7 mouse cellular contexts compared by ENCODE assay signal in the genomic region with DNA sequence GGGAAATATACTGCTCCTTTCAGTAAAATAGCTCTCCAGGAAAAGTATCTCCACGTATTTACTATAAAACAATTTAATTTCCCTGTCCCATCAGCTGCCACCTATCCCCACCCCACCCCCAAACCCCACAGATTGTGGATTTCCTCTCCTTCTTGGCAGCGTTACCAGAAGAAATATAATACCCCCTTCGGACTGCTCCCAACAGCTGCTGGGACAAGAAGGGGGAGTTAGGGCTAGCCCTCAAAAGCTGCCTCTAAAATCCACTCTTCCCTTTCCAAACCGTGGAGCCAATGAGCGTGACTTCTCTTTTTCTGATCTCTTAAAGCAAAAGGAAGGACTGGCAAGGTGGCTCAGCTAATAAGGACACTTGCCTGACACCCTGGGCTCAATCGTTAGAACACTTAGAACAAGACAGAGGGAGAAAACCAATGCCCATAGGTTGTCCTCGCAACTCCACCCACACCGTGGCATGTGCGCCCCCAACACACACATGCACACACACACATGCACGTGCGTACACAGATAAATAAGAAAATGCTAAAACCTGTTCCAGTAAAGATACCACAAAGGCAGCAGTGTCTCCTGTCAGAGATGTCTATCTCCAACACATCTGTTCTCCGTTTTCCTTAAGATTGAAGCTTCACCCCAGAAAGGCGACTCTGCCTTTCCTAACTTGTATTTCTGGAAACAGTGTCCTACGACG. TPM values are rescaled to one million over a fixed set of nuclear protein-coding genes. Genes with fewer than 3 reads are reported as not detected.
DNase-seq lines count a peak whose midpoint lies in the region; ATAC-seq and TF ChIP-seq lines count a peak whose summit lies in the region.

No protein-coding gene starts in this region.

- DNase-seq in 416B (ENCODE audit: low read depth), result peak; percentile 85
- DNase-seq in MEL (ENCODE audit: low read depth, low spot score), result peak; percentile 94
- peak; percentile 65 for DNase-seq in gastrocnemius, postnatal 25 days
- DNase-seq in liver, postnatal 0 days, result peak; percentile 25
- DNase-seq in spleen, postnatal 14 days (ENCODE audit: low spot score in 2 of 2), result no peak
- DNase-seq in ovary, postnatal 36 days (ENCODE audit: low spot score), result no peak

- WGBS in liver, postnatal 0 days (ENCODE audit: insufficient replicate concordance), result 36% methylated on average over 15 of the region's 15 CpGs

- peak overlapping the region; percentile 11 for H3K4me2 ChIP-seq in liver, postnatal 0 days (ENCODE audit: low read depth, low read length)

- no peaks in the 10 kb centered on the region for H3K27me3 ChIP-seq in MEL (ENCODE audit: control insufficient read depth in 1 of 2, insufficient read depth in 2 of 2, low read length in 2 of 2)
- no peaks in the 10 kb centered on the region for H3K27me3 ChIP-seq in liver, postnatal 0 days (ENCODE audit: insufficient read depth, low read length)

- TF ChIP-seq CTCF in MEL (IDR thresholded peaks at IDR 0.05 in 2 of 3, conservative IDR thresholded peaks at IDR 0.05 in 1 of 3; ENCODE audit: control insufficient read depth in 1 of 3, insufficient read depth in 1 of 3, low read depth in 2 of 3, low read length in 3 of 3, poor library complexity in 1 of 3, severe bottlenecking in 1 of 3), result no peak
- TF ChIP-seq CTCF in liver, postnatal 0 days (IDR thresholded peaks at IDR 0.05; ENCODE audit: low read depth), result no peak

- TF ChIP-seq POLR2A in MEL (IDR thresholded peaks at IDR 0.05; ENCODE audit: control insufficient read depth in 1 of 2, insufficient read depth in 1 of 2, low read depth in 1 of 2, low read length in 2 of 2, poor library complexity in 1 of 2), result 0 out of 4 replicates have a peak, but pooled peaks of 1 of the 2 experiments have one; percentile 40

- no peaks in the 10 kb centered on the region; the same call in 1 of the 2 replicates for H3K79me2 ChIP-seq in MEL (ENCODE audit: control insufficient read depth, insufficient read depth, low read length, poor library complexity)

- peaks cover 0 to 18% of the 10 kb centered on the region in 2 experiments; a peak in 2 of 4 replicates for H3K36me3 ChIP-seq in MEL (ENCODE audit: control insufficient read depth in 1 of 2, insufficient read depth in 2 of 2, low read length in 2 of 2)
- no peaks in the 10 kb centered on the region for H3K36me3 ChIP-seq in liver, postnatal 0 days (replicated peaks; ENCODE audit: insufficient read depth, low read length)

- H3K4me3 ChIP-seq in MEL (ENCODE audit: control insufficient read depth in 1 of 2, insufficient read depth in 1 of 2, low read depth in 2 of 2, low read length in 2 of 2), result peak overlapping the region; percentile 22 to 28; a peak in 3 of 4 replicates
- no peak overlapping the region for H3K4me3 ChIP-seq in liver, postnatal 0 days (ENCODE audit: low read depth, low read length)

- peak; percentile 84 for ATAC-seq in liver, postnatal 0 days
- no peak for ATAC-seq in inflammation-experienced regulatory T-cells, adult 6 months

- peaks cover 11 to 24% of the 10 kb centered on the region in 2 experiments for H3K4me1 ChIP-seq in MEL (ENCODE audit: control insufficient read depth in 1 of 2, insufficient read depth in 2 of 2, low read length in 2 of 2)
- peaks cover 15% of the 10 kb centered on the region for H3K4me1 ChIP-seq in liver, postnatal 0 days (ENCODE audit: insufficient read depth)

- H3K9me3 ChIP-seq in MEL (replicated peaks; ENCODE audit: insufficient read depth, low read length), result no peaks in the 10 kb centered on the region
- no peaks in the 10 kb centered on the region for H3K9me3 ChIP-seq in liver, postnatal 0 days (ENCODE audit: low read length)

- H3K9ac ChIP-seq in MEL (ENCODE audit: control insufficient read depth, low read depth, low read length, poor library complexity, severe bottlenecking), result peak overlapping the region; percentile 32; the same call in 1 of the 2 replicates
- H3K9ac ChIP-seq in liver, postnatal 0 days (replicated peaks), result no peak overlapping the region

- peak; percentile 52 to 66; a peak in 3 of 4 replicates for TF ChIP-seq EP300 in MEL (IDR thresholded peaks at IDR 0.05; ENCODE audit: low read depth in 1 of 2, low read length in 2 of 2)
- TF ChIP-seq EP300 in liver, postnatal 0 days (IDR thresholded peaks at IDR 0.05; ENCODE audit: low read depth), result peak; percentile 85

- H3K27ac ChIP-seq in MEL (ENCODE audit: control insufficient read depth, low read depth, low read length), result peak overlapping the region; percentile 54
- no peak overlapping the region for H3K27ac ChIP-seq in liver, postnatal 0 days (ENCODE audit: low read depth)

- no peak for TF ChIP-seq RAD21 in MEL (IDR thresholded peaks at IDR 0.05; ENCODE audit: low read depth, low read length)

TF ChIP-seq in MEL, 35 proteins besides CTCF, POLR2A, EP300 and RAD21:
- TF ChIP-seq TAL1 (IDR thresholded peaks at IDR 0.05; ENCODE audit: low read length) (peak; percentile 74), BHLHE40 (IDR thresholded peaks at IDR 0.05; ENCODE audit: borderline replicate concordance, low read depth, low read length) (peak; percentile 99), MAZ (IDR thresholded peaks at IDR 0.05; ENCODE audit: low read depth, low read length) (peak; percentile 24), SMC3 (IDR thresholded peaks at IDR 0.05; ENCODE audit: low read depth, low read length) (0 out of 2 replicates have a peak, but pooled peaks have one; percentile 3), ETS1 (IDR thresholded peaks at IDR 0.05; ENCODE audit: low read depth, low read length) (peak; percentile 66), NRF1 (IDR thresholded peaks at IDR 0.05; ENCODE audit: insufficient read depth, low read depth, low read length, poor library complexity, severe bottlenecking) (no peak), USF1 (IDR thresholded peaks at IDR 0.05; ENCODE audit: low read depth, low read length) (no peak), POLR2AphosphoS2 (IDR thresholded peaks at IDR 0.05; ENCODE audit: low read length) (no peak; the same call in 1 of the 2 replicates), GATA1 (IDR thresholded peaks at IDR 0.05; ENCODE audit: low read depth, low read length) (peak; percentile 65), JUND (IDR thresholded peaks at IDR 0.05; ENCODE audit: low read depth, low read length) (no peak), UBTF (IDR thresholded peaks at IDR 0.05; ENCODE audit: borderline replicate concordance, insufficient read depth, low read depth, low read length) (no peak), ZC3H11A (IDR thresholded peaks at IDR 0.05; ENCODE audit: low read depth, low read length) (no peak), USF2 (IDR thresholded peaks at IDR 0.05; ENCODE audit: borderline replicate concordance in 1 of 2, insufficient read depth in 1 of 2, low read depth in 1 of 2, low read length in 2 of 2) (no peak), SIN3A (IDR thresholded peaks at IDR 0.05; ENCODE audit: low read length) (peak; percentile 46), KAT2A (conservative IDR thresholded peaks at IDR 0.05; ENCODE audit: low read depth, low read length) (no peak), TCF12 (IDR thresholded peaks at IDR 0.05; ENCODE audit: low read depth, low read length) (peak; percentile 47), ELF1 (IDR thresholded peaks at IDR 0.05; ENCODE audit: low read depth, low read length) (0 out of 2 replicates have a peak, but pooled peaks have one; percentile 33), POLR2AphosphoS5 (IDR thresholded peaks at IDR 0.05; ENCODE audit: borderline replicate concordance, low read depth, low read length) (no peak), MEF2A (IDR thresholded peaks at IDR 0.05; ENCODE audit: extremely low read depth, insufficient replicate concordance, low read depth, low read length, poor library complexity, severe bottlenecking) (no peak), MYB (IDR thresholded peaks at IDR 0.05; ENCODE audit: low read depth, low read length) (no peak), MAFK (IDR thresholded peaks at IDR 0.05; ENCODE audit: borderline replicate concordance, low read depth, low read length) (no peak; the same call in 1 of the 2 replicates), MAX (IDR thresholded peaks at IDR 0.05; ENCODE audit: low read length) (peak; percentile 94), RCOR1 (IDR thresholded peaks at IDR 0.05; ENCODE audit: low read depth, low read length) (peak; percentile 75), ZMIZ1 (IDR thresholded peaks at IDR 0.05; ENCODE audit: low read depth, low read length) (no peak), NELFE (IDR thresholded peaks at IDR 0.05; ENCODE audit: low read depth, low read length) (no peak), E2F4 (IDR thresholded peaks at IDR 0.05; ENCODE audit: borderline replicate concordance, low read depth, low read length) (no peak), ZKSCAN1 (IDR thresholded peaks at IDR 0.05; ENCODE audit: low read depth, low read length) (no peak), TBP (IDR thresholded peaks at IDR 0.05; ENCODE audit: low read depth, low read length) (0 out of 2 replicates have a peak, but pooled peaks have one; percentile 52), MXI1 (IDR thresholded peaks at IDR 0.05; ENCODE audit: low read depth, low read length) (peak; percentile 92), CHD2 (IDR thresholded peaks at IDR 0.05; ENCODE audit: low read length) (no peak), MYC (IDR thresholded peaks at IDR 0.05; ENCODE audit: low read depth, low read length) (peak; percentile 83), ZNF384 (IDR thresholded peaks at IDR 0.05; ENCODE audit: low read depth, low read length) (no peak), CHD1 (IDR thresholded peaks at IDR 0.05; ENCODE audit: low read depth, low read length) (no peak), HCFC1 (IDR thresholded peaks at IDR 0.05; ENCODE audit: low read depth, low read length) (no peak), GABPA (IDR thresholded peaks at IDR 0.05; ENCODE audit: low read depth, low read length) (no peak)

RNA-seq across cellular contexts. Expression of a gene that starts 7.7 kb away (rescaled TPM):
- total RNA-seq in MEL (2012; rRNA removed), result 9.4 and 12.4 TPM in 2 replicates
- 10 to 100 TPM in 1 of 2 experiments, not detected in 1; 45.3 TPM for polyA plus RNA-seq in MEL (2012; ENCODE audit: insufficient read depth in 1 of 2, insufficient read length in 2 of 2, low read depth in 1 of 2, low replicate concordance in 2 of 2, missing spikeins in 1 of 2)
- total RNA-seq in gastrocnemius, postnatal 25 days (2021), result 10 to 100 TPM; 20.4 to 23.7 TPM
- polyA plus RNA-seq in liver, postnatal 0 days (2015; fragmentation: Nextera tagmentation; extraction: Ambion mirVana), result 2.2 and 3.0 TPM in 2 replicates
- 10 to 100 TPM in 2 of 3 experiments, 1 to 10 TPM in 1; 6.0 to 14.9 (median 14.4) TPM for polyA plus RNA-seq in inflammation-experienced regulatory T-cells, adult 6 months (2017; shearing (Covaris generic))

Comparison
In these comparisons a context has a peak if more than half of its experiments do, and no peak if none do; other contexts are left out.
1. DNase-seq: peak in 416B (single experiment), MEL (single experiment), gastrocnemius, postnatal 25 days (single experiment) and liver, postnatal 0 days (single experiment); none in spleen, postnatal 14 days (0 of 2) and ovary, postnatal 36 days (single experiment).